Mouse (Mus musculus): Measurements from ENCODE around the gene Reep3.

Reep3 gene

GRCm38 (mm10) chr10:66970336-66971115, 126.2 kb downstream of the Reep3 start:
- no peak for DNase-seq (ENCODE audit: low read depth)

GRCm38 (mm10) chr10:66969581-66969980, 127.2 kb downstream of the Reep3 start:
- no peak for DNase-seq (ENCODE audit: low read depth)

DNA sequence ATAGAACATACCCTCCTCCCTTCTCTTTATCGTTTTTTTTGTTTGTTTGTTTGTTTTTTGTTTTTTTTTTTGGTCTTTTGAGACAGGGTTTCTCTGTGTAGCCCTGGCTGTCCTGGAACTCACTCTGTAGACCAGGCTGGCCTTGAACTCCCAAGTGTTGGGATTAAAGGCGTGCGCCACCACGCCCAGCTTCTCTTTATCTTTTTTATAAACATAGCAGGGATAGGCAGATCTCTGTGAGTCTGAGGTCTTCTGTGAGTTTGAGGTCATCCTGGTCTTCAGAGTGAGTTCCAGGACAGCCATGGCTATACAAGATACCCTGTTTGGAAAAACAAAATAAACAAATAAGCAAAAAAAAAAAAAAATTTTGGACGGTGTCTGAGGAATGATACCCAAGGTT, 127.7 kb downstream of the Reep3 start:
- DNase-seq (ENCODE audit: low read depth): no peak

DNA sequence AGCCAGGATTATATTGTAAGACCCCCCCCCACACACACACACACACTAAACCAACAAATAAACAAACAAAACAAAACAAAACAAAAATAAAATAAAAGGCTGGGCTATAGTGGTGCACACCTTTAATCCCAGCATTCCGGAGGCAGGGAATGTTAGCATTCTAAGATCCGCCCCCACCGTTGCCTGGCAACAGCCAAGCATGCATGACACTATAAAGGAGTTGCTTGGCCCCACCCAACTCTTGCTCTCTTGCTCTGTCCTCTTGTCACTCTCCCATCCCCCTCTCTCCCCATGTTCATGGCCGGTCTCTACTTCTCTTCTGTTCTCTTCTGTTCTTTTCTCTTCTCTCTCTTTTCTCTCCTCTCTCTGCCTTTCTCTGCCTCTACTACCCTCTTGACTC, 128.2 kb downstream of the Reep3 start:
- DNase-seq (ENCODE audit: low read depth): no peak

- no peak for DNase-seq (ENCODE audit: low read depth)
Measured at GRCm38 (mm10) chr10:66966391-66967109, 130.2 kb downstream of the Reep3 start.

- DNase-seq (ENCODE audit: low read depth): no peak
Measured at GRCm38 (mm10) chr10:66960136-66960535, 136.6 kb downstream of the Reep3 start.
